Mouse (Mus musculus) liver, embryonic 14.5 days (tissue): ENCODE measurements at regions not wholly inside any gene's neighbourhood (a gene's known extent, or its start where the extent isn't known, plus 50 kb on each side); places are given as distances from the start of the nearest gene placed in this dataset.

ENCODE experiments used
- ATAC-seq: fragments of 200-750 bp; cut with Nextera tagmentation; 2 replicates; pipeline ENCODE4 v1.8.0; 2017; ENCODE audit warnings: moderate number of reproducible peaks, mild to moderate bottlenecking, moderate library complexity; ENCODE audit not compliant: insufficient read depth
- DNase-seq, 3 experiments: peaks; one replicate each; pipeline ENCODE4 v3.0.0-alpha.2; 2012 to 2013; ENCODE audit warnings: low read depth in 3 of 3, low spot score in 3 of 3
- H3K27ac ChIP-seq: fragments of 300-500 bp; sonication (generic); 2 replicates; pipeline ENCODE4 v1.5.1; 2014; ENCODE audit warnings: moderate library complexity, mild to moderate bottlenecking, control low read depth, inconsistent platforms
- H3K27me3 ChIP-seq: fragments of 300-500 bp; sonication (generic); 2 replicates; pipeline ENCODE4 v1.6.1; 2014; ENCODE audit warnings: mild to moderate bottlenecking, low read length, moderate library complexity; ENCODE audit not compliant: control insufficient read depth, insufficient read depth
- H3K36me3 ChIP-seq: fragments of 300-500 bp; sonication (generic); replicated peaks from 2 replicates; pipeline ENCODE4 v1.6.1; 2014; ENCODE audit warnings: low read depth; ENCODE audit not compliant: control insufficient read depth, insufficient read depth
- H3K4me1 ChIP-seq, 2 experiments: fragments of 200-500 bp in 1 of 2; fragments of 300-500 bp in 1 of 2; sonication (generic) in 1 of 2; replicated peaks; 2 replicates each; pipeline ENCODE4 v1.6.1; 2012 to 2014; ENCODE audit warnings: antibody characterized with exemption in 1 of 2, inconsistent platforms in 1 of 2, low read length in 1 of 2; ENCODE audit not compliant: control insufficient read depth in 2 of 2, insufficient read depth in 2 of 2
- H3K4me2 ChIP-seq: fragments of 300-500 bp; sonication (generic); 2 replicates; pipeline ENCODE4 v1.6.1; 2014; ENCODE audit warnings: low read depth, mild to moderate bottlenecking, control low read depth, moderate library complexity
- H3K4me3 ChIP-seq, 2 experiments: fragments of 200-500 bp in 1 of 2; fragments of 300-500 bp in 1 of 2; sonication (generic) in 1 of 2; 2 replicates each; pipeline ENCODE4 v1.5.1; 2012 to 2014; ENCODE audit warnings: low read depth in 2 of 2, low read length in 2 of 2, mild to moderate bottlenecking in 2 of 2, control low read depth in 1 of 2, inconsistent platforms in 1 of 2, moderate library complexity in 1 of 2; ENCODE audit not compliant: insufficient read depth in 1 of 2
- H3K9ac ChIP-seq: fragments of 300-500 bp; sonication (generic); replicated peaks from 2 replicates; pipeline ENCODE4 v1.6.1; 2014; ENCODE audit warnings: mild to moderate bottlenecking, control low read depth, moderate library complexity
- H3K9me3 ChIP-seq: fragments of 300-500 bp; sonication (generic); 2 replicates; pipeline ENCODE4 v1.6.1; 2016; ENCODE audit warnings: low read length, mixed read lengths; ENCODE audit not compliant: control insufficient read depth
- CTCF ChIP-seq: IDR thresholded peaks from 2 replicates; pipeline ENCODE4 v1.5.1; 2016; ENCODE audit warnings: antibody characterized with exemption, low read depth, control low read depth
- EP300 ChIP-seq: IDR thresholded peaks from 2 replicates; pipeline ENCODE4 v1.6.1; 2016; ENCODE audit warnings: antibody characterized with exemption, low read depth
- WGBS: fragments of 180-500 bp; shearing (Covaris S2); extraction: QIAGEN DNeasy Blood & Tissue Kit; methylation state at CpG from one replicate; pipeline ENCODE4 v1.1.7; 2014; ENCODE audit not compliant: insufficient replicate concordance; 5-methylcytosine and 5-hydroxymethylcytosine counted together

DNA sequence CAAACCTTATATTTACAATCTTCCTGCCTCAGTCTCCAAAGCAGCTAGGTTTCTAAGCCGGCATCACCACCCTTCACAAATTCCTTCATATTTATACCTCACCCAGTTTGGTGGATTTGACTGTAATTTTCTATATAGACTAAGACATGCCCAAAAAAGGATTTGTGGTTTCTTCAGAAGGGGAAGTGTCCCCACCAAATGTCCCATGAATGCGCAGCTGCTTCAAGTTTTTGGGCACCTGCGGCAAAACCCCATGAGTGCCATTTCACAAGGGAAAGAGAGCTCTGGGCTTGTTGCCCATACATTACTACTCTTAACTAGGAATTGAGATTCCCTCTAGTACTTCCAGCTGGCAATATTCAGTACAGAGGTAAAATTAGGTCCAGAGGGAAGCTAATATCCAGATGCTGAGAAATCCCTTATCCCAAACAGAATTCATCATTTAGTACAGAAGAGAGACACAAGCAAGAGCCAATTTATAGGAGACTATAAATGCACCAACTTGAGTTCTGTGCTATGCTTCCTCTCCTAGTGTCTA is 990.6 kb downstream of the Diaph3 start:
- 71% methylated on average over 3 of the region's 3 CpGs for WGBS
- H3K9ac ChIP-seq: no peak overlapping the region
- no peak for ATAC-seq
- no peak for DNase-seq
- no peaks in the 10 kb centered on the region for H3K4me1 ChIP-seq
- TF ChIP-seq CTCF: no peak
- TF ChIP-seq EP300: no peak
- H3K36me3 ChIP-seq: no peaks in the 10 kb centered on the region
- no peak overlapping the region for H3K4me2 ChIP-seq
- H3K27me3 ChIP-seq: no peaks in the 10 kb centered on the region
- no peaks in the 10 kb centered on the region for H3K9me3 ChIP-seq
- no peak overlapping the region for H3K4me3 ChIP-seq
- no peak overlapping the region for H3K27ac ChIP-seq

DNA sequence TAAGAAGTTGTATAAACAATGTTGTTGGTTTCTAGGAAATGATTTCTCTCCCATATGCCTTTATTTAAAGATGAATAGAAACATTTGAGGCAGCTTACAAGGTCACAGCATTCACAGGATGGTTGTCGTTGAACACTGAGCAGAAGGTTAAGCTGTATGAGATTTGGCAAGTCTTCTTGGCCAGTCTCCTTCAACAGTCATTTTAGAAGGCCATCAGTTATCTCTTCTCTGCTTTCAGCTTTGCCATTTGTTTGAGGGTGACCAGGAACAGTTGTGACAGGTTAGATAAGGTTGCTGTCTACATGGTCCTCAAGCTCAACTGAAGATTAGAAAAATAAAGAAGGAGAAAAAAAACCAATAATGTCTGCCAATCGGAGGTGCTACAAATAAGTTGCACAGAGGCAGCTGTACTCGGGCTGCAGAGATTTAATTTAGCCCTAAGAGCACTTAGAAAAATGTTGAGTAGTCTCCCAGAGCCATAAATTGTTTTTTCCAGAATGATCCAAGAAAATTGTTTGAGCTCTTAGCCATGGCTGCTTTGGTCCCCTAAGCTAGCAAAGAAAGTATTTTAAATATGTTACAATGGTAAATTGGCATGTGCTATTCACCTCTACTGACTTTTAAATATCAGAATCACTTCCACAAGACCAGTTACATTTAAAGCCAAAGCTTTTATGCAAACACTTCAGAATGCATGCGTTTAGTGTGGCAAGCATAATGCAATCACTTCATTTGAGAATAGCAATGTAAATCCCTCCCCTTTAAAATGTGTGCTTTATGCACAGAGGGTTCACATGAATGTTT is 1025.6 kb downstream of the Diaph3 start:
- H3K4me1 ChIP-seq: no peaks in the 10 kb centered on the region
- no peak for DNase-seq
- no peaks in the 10 kb centered on the region for H3K9me3 ChIP-seq
- no peak overlapping the region for H3K4me2 ChIP-seq
- no peak overlapping the region for H3K4me3 ChIP-seq
- H3K27me3 ChIP-seq: no peaks in the 10 kb centered on the region
- H3K36me3 ChIP-seq: no peaks in the 10 kb centered on the region
- no peak for ATAC-seq
- no peak overlapping the region for H3K27ac ChIP-seq
- TF ChIP-seq EP300 (no peak), CTCF (no peak)
- 55% methylated on average over 4 of the region's 4 CpGs for WGBS
- H3K9ac ChIP-seq: no peak overlapping the region

DNA sequence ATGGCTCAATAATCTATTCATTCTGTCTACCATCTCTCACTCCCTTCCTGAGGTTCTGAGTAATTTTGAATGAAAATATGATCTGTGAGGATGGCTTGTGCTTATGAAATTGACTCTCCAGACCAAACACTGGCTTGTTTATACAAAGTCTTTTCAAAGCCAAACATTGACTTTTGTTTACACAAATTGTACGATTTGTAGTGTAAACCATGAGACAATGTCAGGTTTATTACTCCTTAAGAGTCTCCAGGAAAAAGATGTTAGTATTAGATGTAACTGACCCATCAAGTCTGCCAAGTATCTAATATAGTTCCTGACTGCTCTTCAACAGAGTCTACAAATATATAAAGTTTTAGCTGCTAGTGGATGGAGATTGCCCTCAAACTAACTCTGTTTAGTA is 1039.5 kb downstream of the Diaph3 start:
- 43% methylated on average over 1 of the region's 1 CpGs for WGBS
- no peak overlapping the region for H3K4me2 ChIP-seq
- no peak overlapping the region for H3K27ac ChIP-seq
- TF ChIP-seq EP300 (no peak), CTCF (no peak)
- no peaks in the 10 kb centered on the region for H3K9me3 ChIP-seq
- DNase-seq: no peak
- ATAC-seq: no peak
- H3K4me3 ChIP-seq: no peak overlapping the region
- H3K4me1 ChIP-seq: no peaks in the 10 kb centered on the region
- H3K36me3 ChIP-seq: no peaks in the 10 kb centered on the region
- H3K27me3 ChIP-seq: no peaks in the 10 kb centered on the region
- H3K9ac ChIP-seq: no peak overlapping the region

GRCm38 (mm10) chr14:86070313-86071100 is 1070.5 kb downstream of the Diaph3 start:
- Histone ChIP-seq H3K9me3 (no peaks in the 10 kb centered on the region), H3K4me1 (no peaks in the 10 kb centered on the region), H3K9ac (no peak overlapping the region), H3K36me3 (no peaks in the 10 kb centered on the region), H3K27me3 (no peaks in the 10 kb centered on the region), H3K4me3 (no peak overlapping the region), H3K4me2 (no peak overlapping the region), H3K27ac (no peak overlapping the region)
- 58% methylated on average over 6 of the region's 6 CpGs for WGBS
- TF ChIP-seq CTCF (no peak), EP300 (no peak)
- DNase-seq: no peak
- no peak for ATAC-seq

GRCm38 (mm10) chr14:86069329-86069728 is 1071.7 kb downstream of the Diaph3 start:
- no peaks in the 10 kb centered on the region for H3K4me1 ChIP-seq
- no peak overlapping the region for H3K27ac ChIP-seq
- WGBS: 26% methylated on average over 1 of the region's 1 CpGs
- ATAC-seq (no peak), DNase-seq (no peak)
- no peaks in the 10 kb centered on the region for H3K36me3 ChIP-seq
- H3K4me2 ChIP-seq: no peak overlapping the region
- H3K27me3 ChIP-seq: no peaks in the 10 kb centered on the region
- H3K9ac ChIP-seq: no peak overlapping the region
- TF ChIP-seq EP300 (no peak), CTCF (no peak)
- no peaks in the 10 kb centered on the region for H3K9me3 ChIP-seq
- H3K4me3 ChIP-seq: no peak overlapping the region
